Mouse (Mus musculus): ENCODE measurements around the gene Kcne1l. TPM values are rescaled to one million over a fixed set of nuclear protein-coding genes. Genes with fewer than 3 reads are reported as not detected.

Kcne1l gene
- polyA plus RNA-seq, 1 experiment from 2014 or later = 52.3 TPM

GRCm38 (mm10) chrX:142285905-142286304 is 20.2 kb downstream of the Kcne1l start:
- ATAC-seq (ENCODE audit: insufficient number of reproducible peaks, low FRiP score, low TSS enrichment, low read depth) = no peak
- H3K9ac ChIP-seq = no peak overlapping the region
- H3K27me3 ChIP-seq = peaks cover 10% of the 10 kb centered on the region; the same call in 1 of the 2 replicates
- no peaks in the 10 kb centered on the region for H3K36me3 ChIP-seq
- no peak overlapping the region for H3K4me2 ChIP-seq
- H3K4me3 ChIP-seq = no peak overlapping the region
- WGBS = 43% methylated on average over 5 of the region's 5 CpGs
- no peaks in the 10 kb centered on the region for H3K4me1 ChIP-seq
- no peak overlapping the region for H3K27ac ChIP-seq
- H3K9me3 ChIP-seq = no peaks in the 10 kb centered on the region

- no peaks in the 10 kb centered on the region for H3K36me3 ChIP-seq
- 53% methylated on average over 3 of the region's 3 CpGs for WGBS
- no peak for ATAC-seq (ENCODE audit: insufficient number of reproducible peaks, low FRiP score, low TSS enrichment, low read depth)
- H3K4me2 ChIP-seq = no peak overlapping the region
- H3K4me1 ChIP-seq = no peaks in the 10 kb centered on the region
- H3K4me3 ChIP-seq = no peak overlapping the region
- H3K27ac ChIP-seq = no peak overlapping the region
- H3K27me3 ChIP-seq = no peaks in the 10 kb centered on the region; the same call in 1 of the 2 replicates
- no peaks in the 10 kb centered on the region for H3K9me3 ChIP-seq
- no peak overlapping the region for H3K9ac ChIP-seq
Measured at GRCm38 (mm10) chrX:142276573-142276972, 29.5 kb downstream of the Kcne1l start.

GRCm38 (mm10) chrX:142276031-142276430 is 30.1 kb downstream of the Kcne1l start:
- 65% methylated on average over 3 of the region's 3 CpGs for WGBS
- no peak overlapping the region for H3K27ac ChIP-seq
- no peak for ATAC-seq (ENCODE audit: insufficient number of reproducible peaks, low FRiP score, low TSS enrichment, low read depth)
- no peaks in the 10 kb centered on the region for H3K36me3 ChIP-seq
- no peaks in the 10 kb centered on the region; the same call in 1 of the 2 replicates for H3K27me3 ChIP-seq
- H3K4me3 ChIP-seq = no peak overlapping the region
- H3K9me3 ChIP-seq = no peaks in the 10 kb centered on the region
- H3K4me2 ChIP-seq = no peak overlapping the region
- no peak overlapping the region for H3K9ac ChIP-seq
- no peaks in the 10 kb centered on the region for H3K4me1 ChIP-seq

Other genes starting within 250 kb of the Kcne1l start
- not detected in 2 replicates for gene Gucy2f, start 109.4 kb downstream of the Kcne1l start, polyA plus RNA-seq (2015; fragmentation: Nextera tagmentation; extraction: Ambion mirVana)
- gene Nxt2, start 79.5 kb downstream of the Kcne1l start, polyA plus RNA-seq (2015; fragmentation: Nextera tagmentation; extraction: Ambion mirVana) = 17.8 and 17.9 TPM in 2 replicates
- gene Acsl4, start 84.2 kb upstream of the Kcne1l start, polyA plus RNA-seq (2015; fragmentation: Nextera tagmentation; extraction: Ambion mirVana) = 14.1 and 14.5 TPM in 2 replicates

Data from limb, embryonic 15.5 days (tissue).